ENCODE assay signal across 8 mouse cellular contexts in genomic region chr2:31068246-31069113, GRCm38 (mm10).
DNase-seq lines count a peak whose midpoint lies in the region; ATAC-seq lines count a peak whose summit lies in the region.

No protein-coding gene starts in this region.

- peak; percentile 55; the same call in 1 of the 2 replicates for ATAC-seq in embryonic facial prominence, embryonic 12.5 days (ENCODE audit: insufficient number of reproducible peaks, insufficient read depth, low FRiP score, low TSS enrichment)
- ATAC-seq in heart, embryonic 14.5 days (ENCODE audit: insufficient number of reproducible peaks, insufficient read depth, low FRiP score, low read depth): no peak; the same call in 1 of the 2 replicates
- ATAC-seq in stomach, embryonic 14.5 days (ENCODE audit: insufficient number of reproducible peaks, insufficient read depth, low FRiP score, low read depth): no peak

- no peaks in the 10 kb centered on the region for H3K9me3 ChIP-seq in embryonic facial prominence, embryonic 12.5 days
- peaks cover 6% of the 10 kb centered on the region; the same call in 1 of the 2 replicates for H3K9me3 ChIP-seq in heart, embryonic 14.5 days (ENCODE audit: control insufficient read depth, low read length)
- no peaks in the 10 kb centered on the region for H3K9me3 ChIP-seq in stomach, embryonic 14.5 days (ENCODE audit: control insufficient read depth, low read depth, low read length)

- no peaks in the 10 kb centered on the region for H3K27me3 ChIP-seq in embryonic facial prominence, embryonic 12.5 days
- H3K27me3 ChIP-seq in heart, embryonic 14.5 days (ENCODE audit: control insufficient read depth, insufficient read depth, low read length): no peaks in the 10 kb centered on the region
- no peaks in the 10 kb centered on the region for H3K27me3 ChIP-seq in stomach, embryonic 14.5 days (ENCODE audit: control insufficient read depth, insufficient read depth, low read length)

- peaks cover 24% of the 10 kb centered on the region for H3K4me1 ChIP-seq in embryonic facial prominence, embryonic 12.5 days
- peaks cover 9 to 14% of the 10 kb centered on the region in 2 experiments for H3K4me1 ChIP-seq in heart, embryonic 14.5 days (ENCODE audit: control insufficient read depth in 2 of 2, insufficient read depth in 2 of 2, low read length in 2 of 2)
- no peaks in the 10 kb centered on the region for H3K4me1 ChIP-seq in stomach, embryonic 14.5 days (ENCODE audit: control insufficient read depth, insufficient read depth, low read length)

- H3K4me2 ChIP-seq in embryonic facial prominence, embryonic 12.5 days (replicated peaks): peak overlapping the region; percentile 25
- no peak overlapping the region for H3K4me2 ChIP-seq in heart, embryonic 14.5 days (ENCODE audit: low read length)
- no peak overlapping the region for H3K4me2 ChIP-seq in stomach, embryonic 14.5 days (replicated peaks; ENCODE audit: low read depth, low read length)

- H3K36me3 ChIP-seq in embryonic facial prominence, embryonic 12.5 days: peaks cover 13% of the 10 kb centered on the region; the same call in 1 of the 2 replicates
- H3K36me3 ChIP-seq in heart, embryonic 14.5 days (ENCODE audit: control insufficient read depth, insufficient read depth, low read length): peaks cover 20% of the 10 kb centered on the region
- peaks cover 8% of the 10 kb centered on the region for H3K36me3 ChIP-seq in stomach, embryonic 14.5 days (ENCODE audit: control insufficient read depth, insufficient read depth, low read length)

- H3K27ac ChIP-seq in embryonic facial prominence, embryonic 12.5 days: peak overlapping the region; percentile 96
- H3K27ac ChIP-seq in heart, embryonic 14.5 days (replicated peaks in 1 of 2; ENCODE audit: control insufficient read depth in 1 of 2, insufficient read depth in 1 of 2, low read depth in 2 of 2, low read length in 2 of 2): peak overlapping the region; percentile 67 to 70
- peak overlapping the region; percentile 4; the same call in 1 of the 2 replicates for H3K27ac ChIP-seq in stomach, embryonic 14.5 days (ENCODE audit: low read length)

- 10% methylated on average over 13 of the region's 13 CpGs for WGBS in embryonic facial prominence, embryonic 12.5 days
- WGBS in heart, embryonic 14.5 days: 49% methylated on average over 13 of the region's 13 CpGs
- 59% methylated on average over 13 of the region's 13 CpGs for WGBS in stomach, embryonic 14.5 days

- no peak overlapping the region for H3K4me3 ChIP-seq in embryonic facial prominence, embryonic 12.5 days
- no peak overlapping the region for H3K4me3 ChIP-seq in heart, embryonic 14.5 days (ENCODE audit: control insufficient read depth in 1 of 2, insufficient read depth in 1 of 2, low read depth in 1 of 2, low read length in 2 of 2)
- no peak overlapping the region for H3K4me3 ChIP-seq in stomach, embryonic 14.5 days (ENCODE audit: low read depth, low read length)

- H3K9ac ChIP-seq in embryonic facial prominence, embryonic 12.5 days: no peak overlapping the region
- no peak overlapping the region for H3K9ac ChIP-seq in heart, embryonic 14.5 days (ENCODE audit: low read length)
- no peak overlapping the region for H3K9ac ChIP-seq in stomach, embryonic 14.5 days (replicated peaks; ENCODE audit: low read depth, low read length)

- DNase-seq in 416B (ENCODE audit: low read depth) (peak; percentile 90), adipocyte (ENCODE audit: low spot score) (peak; percentile 83)
- DNase-seq in kidney, postnatal 25 days: peak; percentile 69 to 76
- DNase-seq in lung, postnatal 4 days: peak; percentile 40 to 41
- DNase-seq in urinary bladder, adult 18-20 months (ENCODE audit: low spot score in 2 of 2): no peak

Comparison
In these comparisons a context has a peak if more than half of its experiments do, and no peak if none do; other contexts are left out.
1. DNase-seq: peak in 416B (single experiment), adipocyte (single experiment), kidney, postnatal 25 days (2 of 2) and lung, postnatal 4 days (2 of 2); none in urinary bladder, adult 18-20 months (0 of 2).
2. H3K27ac ChIP-seq: peak in every context shown above with its lines; median percentile 96 in embryonic facial prominence, embryonic 12.5 days; 68 in heart, embryonic 14.5 days; 4 in stomach, embryonic 14.5 days.